Mouse (Mus musculus) liver, embryonic 12.5 days (tissue): ENCODE measurements around the gene Gk2. TPM values are rescaled to one million over a fixed set of nuclear protein-coding genes. Genes with fewer than 3 reads are reported as not detected.

Experiments
- ATAC-seq: fragments of 200-750 bp; cut with Nextera tagmentation; 2 replicates; pipeline ENCODE4 v1.8.0; 2017; ENCODE audit warnings: moderate number of reproducible peaks, mild to moderate bottlenecking, moderate library complexity
- H3K27ac ChIP-seq: fragments of 300-500 bp; sonication (generic); 2 replicates; pipeline ENCODE4 v1.5.1; 2016; ENCODE audit warnings: mild to moderate bottlenecking
- H3K27me3 ChIP-seq: fragments of 300-500 bp; sonication (generic); replicated peaks from 2 replicates; pipeline ENCODE4 v1.6.1; 2016; ENCODE audit warnings: mild to moderate bottlenecking, moderate library complexity
- H3K36me3 ChIP-seq: fragments of 300-500 bp; sonication (generic); 2 replicates; pipeline ENCODE4 v1.6.1; 2016; ENCODE audit warnings: mild to moderate bottlenecking, moderate library complexity
- H3K4me1 ChIP-seq: fragments of 300-500 bp; sonication (generic); 2 replicates; pipeline ENCODE4 v1.6.1; 2016
- H3K4me2 ChIP-seq: fragments of 300-500 bp; sonication (generic); 2 replicates; pipeline ENCODE4 v1.6.1; 2016; ENCODE audit warnings: mild to moderate bottlenecking, moderate library complexity
- H3K4me3 ChIP-seq: fragments of 300-500 bp; sonication (generic); 2 replicates; pipeline ENCODE4 v1.5.1; 2016; ENCODE audit warnings: mild to moderate bottlenecking, moderate library complexity
- H3K9ac ChIP-seq: fragments of 300-500 bp; sonication (generic); 2 replicates; pipeline ENCODE4 v1.6.1; 2016; ENCODE audit warnings: mild to moderate bottlenecking, moderate library complexity
- H3K9me3 ChIP-seq: fragments of 300-500 bp; sonication (generic); replicated peaks from 2 replicates; pipeline ENCODE4 v1.6.1; 2016; ENCODE audit warnings: mild to moderate bottlenecking, moderate library complexity
- WGBS: fragments of 180-500 bp; shearing (Covaris S2); methylation state at CpG from one replicate; pipeline ENCODE4 v1.1.7; 2016; ENCODE audit not compliant: insufficient replicate concordance; 5-methylcytosine and 5-hydroxymethylcytosine counted together
- polyA plus RNA-seq: library from polyadenylated mRNA; unstranded; fragments of >200 nt; fragmentation: Nextera tagmentation; extraction: Ambion mirVana; gene quantifications from 2 replicates; pipeline ENCODE4 v1.2.1, GENCODE M21; 2016

Gene Gk2
- polyA plus RNA-seq, 1 experiment from 2014 or later: not detected

DNA sequence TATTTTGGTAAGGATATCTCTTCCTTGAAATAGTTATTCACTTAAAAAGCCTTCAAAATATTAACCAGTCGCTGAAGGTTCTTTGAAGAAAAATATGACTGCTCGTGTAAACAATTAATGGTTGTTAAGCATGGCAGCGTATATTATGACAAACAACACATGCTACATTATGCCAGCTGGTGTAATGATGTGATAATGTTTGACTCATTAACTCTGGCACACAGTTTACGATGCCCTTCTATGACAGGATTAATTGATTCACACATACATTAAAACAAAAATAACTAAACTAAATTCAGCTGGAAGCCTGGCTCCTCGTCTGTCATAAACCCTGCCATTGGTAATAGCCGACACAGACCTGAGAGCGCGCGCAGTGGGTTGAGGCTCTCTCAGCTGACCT is 26.8 kb downstream of the Gk2 start:
- 73% methylated on average over 9 of the region's 9 CpGs for WGBS
- Histone ChIP-seq H3K9ac (no peak overlapping the region), H3K4me1 (no peaks in the 10 kb centered on the region), H3K27me3 (no peaks in the 10 kb centered on the region), H3K4me3 (no peak overlapping the region), H3K27ac (no peak overlapping the region), H3K36me3 (no peaks in the 10 kb centered on the region), H3K4me2 (no peak overlapping the region), H3K9me3 (no peaks in the 10 kb centered on the region)
- no peak for ATAC-seq

DNA sequence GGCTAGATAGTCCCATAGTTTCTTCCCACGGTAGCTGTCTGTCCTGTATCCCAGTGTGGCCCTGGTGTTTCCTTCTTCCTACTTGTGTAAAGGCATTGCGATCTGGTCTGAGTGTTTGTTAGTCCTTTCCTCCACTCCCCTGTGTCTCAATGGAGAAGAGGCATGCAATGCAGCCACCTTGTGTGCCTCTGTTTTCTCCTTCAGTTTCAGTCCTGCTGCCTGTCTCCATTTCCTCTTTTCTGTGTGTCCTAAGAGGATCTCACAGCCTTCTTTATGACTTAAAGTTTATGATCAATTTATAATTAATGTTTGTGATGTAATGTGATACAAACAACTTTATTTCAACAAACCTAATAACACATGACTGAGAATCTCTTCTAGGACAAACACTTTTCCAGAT is 35.2 kb downstream of the Gk2 start:
- Histone ChIP-seq H3K4me1 (no peaks in the 10 kb centered on the region), H3K9me3 (no peaks in the 10 kb centered on the region), H3K9ac (no peak overlapping the region), H3K36me3 (no peaks in the 10 kb centered on the region), H3K4me3 (no peak overlapping the region), H3K4me2 (no peak overlapping the region), H3K27ac (no peak overlapping the region), H3K27me3 (no peaks in the 10 kb centered on the region)
- no peak for ATAC-seq
- WGBS: 72% methylated on average over 2 of the region's 2 CpGs

DNA sequence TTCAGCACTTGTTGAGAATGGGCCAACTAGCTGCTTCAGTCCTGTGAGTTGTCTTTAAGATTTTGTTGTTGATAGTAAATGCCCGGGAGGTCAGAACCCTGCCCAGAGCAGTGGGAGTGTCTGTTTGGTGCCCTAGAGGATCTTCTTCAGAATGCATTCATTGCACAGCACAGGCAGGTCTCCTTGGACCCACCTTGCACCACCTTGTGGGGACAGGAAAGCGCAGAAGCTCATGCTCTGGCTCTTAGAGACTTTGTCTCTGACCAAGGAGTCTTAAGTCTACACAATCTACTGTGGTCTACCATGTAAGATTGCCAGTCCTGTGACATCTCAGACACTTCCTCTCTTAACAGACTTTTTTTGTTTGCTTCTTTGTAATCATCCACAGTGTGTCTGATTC is 39.6 kb downstream of the Gk2 start:
- no peak overlapping the region for H3K27ac ChIP-seq
- 60% methylated on average over 2 of the region's 2 CpGs for WGBS

DNA sequence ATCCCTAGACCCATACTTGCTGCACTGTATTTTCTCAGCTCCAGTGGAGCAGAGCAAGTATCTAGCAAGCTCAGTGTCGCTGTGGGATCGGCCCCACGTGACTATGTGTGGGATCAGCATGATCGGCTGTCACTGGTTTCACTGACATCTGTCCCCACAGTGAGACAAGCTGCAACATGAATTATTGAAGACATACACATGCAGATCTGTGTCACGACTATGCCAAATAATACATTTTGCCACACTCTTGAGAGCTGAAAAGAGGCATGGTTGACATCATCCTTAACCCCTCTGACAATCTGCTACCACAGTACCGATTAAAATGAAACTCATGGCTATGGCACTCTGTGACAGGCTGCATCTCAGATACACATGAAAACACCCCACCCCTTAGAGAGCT is 41.0 kb downstream of the Gk2 start:
- H3K9ac ChIP-seq: no peak overlapping the region
- 70% methylated on average over 6 of the region's 6 CpGs for WGBS
- ATAC-seq: no peak

More for the DNA sequence above, 39.6 kb downstream of the Gk2 start:
- H3K9ac ChIP-seq: no peak overlapping the region
- H3K4me2 ChIP-seq: no peak overlapping the region
- no peak for ATAC-seq
- H3K9me3 ChIP-seq: no peaks in the 10 kb centered on the region
- H3K4me1 ChIP-seq: no peaks in the 10 kb centered on the region
- H3K36me3 ChIP-seq: no peaks in the 10 kb centered on the region
- no peaks in the 10 kb centered on the region for H3K27me3 ChIP-seq
- H3K4me3 ChIP-seq: no peak overlapping the region

DNA sequence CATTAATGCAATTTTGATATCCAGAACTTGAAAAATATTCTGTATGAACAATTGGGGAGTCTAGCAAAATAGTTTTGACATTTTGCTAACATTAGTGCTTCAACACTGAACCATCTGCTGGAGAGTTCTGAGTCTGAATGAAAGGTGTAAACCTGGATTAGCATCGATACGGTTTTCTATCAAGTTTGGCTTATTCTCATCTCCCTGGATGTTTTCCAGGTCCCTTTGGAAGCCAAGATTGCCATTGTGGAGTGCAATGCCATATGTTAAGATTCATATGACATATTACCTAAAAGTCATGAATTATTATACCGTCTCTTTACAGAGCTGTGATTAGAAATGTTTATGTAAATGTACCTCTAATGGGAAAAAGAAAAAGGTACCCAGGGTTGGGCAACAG is 43.1 kb downstream of the Gk2 start:
- H3K4me1 ChIP-seq: no peaks in the 10 kb centered on the region
- no peak for ATAC-seq
- no peak overlapping the region for H3K27ac ChIP-seq
- H3K9me3 ChIP-seq: no peaks in the 10 kb centered on the region
- no peaks in the 10 kb centered on the region for H3K36me3 ChIP-seq
- no peak overlapping the region for H3K9ac ChIP-seq
- WGBS: 77% methylated on average over 3 of the region's 3 CpGs
- H3K4me2 ChIP-seq: no peak overlapping the region
- H3K4me3 ChIP-seq: no peak overlapping the region
- no peaks in the 10 kb centered on the region for H3K27me3 ChIP-seq

More for the DNA sequence above, 41.0 kb downstream of the Gk2 start:
- no peak overlapping the region for H3K4me3 ChIP-seq
- no peaks in the 10 kb centered on the region for H3K36me3 ChIP-seq
- H3K27me3 ChIP-seq: no peaks in the 10 kb centered on the region
- no peak overlapping the region for H3K27ac ChIP-seq
- no peaks in the 10 kb centered on the region for H3K9me3 ChIP-seq
- H3K4me2 ChIP-seq: no peak overlapping the region
- H3K4me1 ChIP-seq: no peaks in the 10 kb centered on the region

DNA sequence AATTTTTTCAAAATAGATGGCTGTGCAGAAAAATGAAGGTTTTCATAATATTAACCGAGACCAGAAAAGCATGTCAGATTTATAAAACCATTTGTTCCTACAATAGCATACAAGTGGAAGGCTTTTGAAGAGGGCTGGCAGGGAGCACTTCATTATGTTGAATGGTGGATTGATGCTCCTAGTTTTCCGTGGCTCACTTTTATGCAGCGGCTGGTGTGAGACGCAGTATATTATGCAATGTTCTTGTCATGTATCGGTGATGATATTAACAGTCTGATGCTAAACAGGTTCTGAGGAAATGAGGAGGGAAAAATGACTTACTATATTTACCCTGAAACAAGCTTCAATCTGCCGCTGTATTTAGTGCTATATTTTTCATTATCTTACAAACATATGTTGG is 46.6 kb downstream of the Gk2 start:
- no peak overlapping the region for H3K4me3 ChIP-seq
- ATAC-seq: no peak
- H3K36me3 ChIP-seq: no peaks in the 10 kb centered on the region
- WGBS: 80% methylated on average over 6 of the region's 6 CpGs
- H3K9me3 ChIP-seq: no peaks in the 10 kb centered on the region
- H3K9ac ChIP-seq: no peak overlapping the region
- H3K27me3 ChIP-seq: no peaks in the 10 kb centered on the region
- H3K4me2 ChIP-seq: no peak overlapping the region
- H3K27ac ChIP-seq: no peak overlapping the region
- no peaks in the 10 kb centered on the region for H3K4me1 ChIP-seq

DNA sequence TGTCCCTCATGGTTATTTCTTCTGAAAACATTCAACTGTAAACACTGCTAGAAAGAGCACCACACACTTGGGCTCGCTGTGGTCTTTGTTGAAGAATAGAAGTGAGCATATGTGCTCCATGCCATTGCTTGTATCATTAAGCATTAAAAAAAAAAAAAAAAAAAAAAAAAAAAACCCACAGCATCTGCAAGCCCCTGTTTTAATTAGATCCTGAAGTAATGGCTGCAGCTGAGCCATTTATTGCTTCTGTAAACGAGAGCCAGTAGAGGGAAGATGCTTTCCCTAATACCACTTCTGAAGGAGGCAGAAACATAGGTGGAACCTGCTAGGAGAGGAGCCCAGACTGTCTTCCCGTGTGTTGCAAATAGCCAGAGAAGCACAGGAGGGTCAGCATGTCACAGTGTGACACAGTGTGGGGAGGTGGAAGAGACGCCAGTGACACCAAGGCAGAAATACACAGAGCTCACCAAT is 47.6 kb downstream of the Gk2 start:
- no peak for ATAC-seq
- WGBS: 55% methylated on average over 4 of the region's 4 CpGs
- Histone ChIP-seq H3K27ac (no peak overlapping the region), H3K9ac (no peak overlapping the region), H3K27me3 (no peaks in the 10 kb centered on the region), H3K4me3 (no peak overlapping the region), H3K36me3 (no peaks in the 10 kb centered on the region), H3K9me3 (no peaks in the 10 kb centered on the region), H3K4me2 (no peak overlapping the region), H3K4me1 (no peaks in the 10 kb centered on the region)

Other genes with a start within 250 kb of the Gk2 start
- gene Naa11, start 64.6 kb downstream of the Gk2 start, polyA plus RNA-seq: not detected in 2 replicates